28 mouse cellular contexts compared by ENCODE assay signal in the genomic region with DNA sequence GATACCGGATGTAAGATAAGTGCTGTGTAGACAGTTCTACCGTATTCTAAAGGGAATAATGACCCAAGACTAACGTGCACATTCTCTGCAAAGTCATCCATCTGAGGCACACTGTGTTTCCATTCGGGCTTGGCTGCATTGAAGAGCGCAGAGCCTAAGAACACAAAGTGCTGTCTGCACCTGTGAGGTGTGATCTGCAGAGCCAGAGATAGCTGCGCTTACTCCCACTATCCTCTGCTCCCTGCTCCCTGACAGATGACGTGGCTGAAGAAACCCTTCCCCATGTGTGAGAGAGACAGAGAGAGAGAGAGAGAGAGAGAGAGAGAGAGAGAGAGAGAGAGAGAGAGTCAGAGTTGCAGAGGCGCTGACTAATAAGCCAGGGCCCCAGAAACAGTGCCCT.
DNase-seq lines count a peak whose midpoint lies in the region; ATAC-seq and TF ChIP-seq lines count a peak whose summit lies in the region.
"Had no signal": no experiment of that assay in that cellular context is flagged by ENCODE, and none has a peak within 500 bp of the region (broad histone marks: within the 10 kb centered on the region; RNA-seq: fewer than 3 reads in every experiment).

No protein-coding gene starts in this region.

- ATAC-seq in heart, embryonic 16.5 days (replicated peaks; ENCODE audit: extremely low read depth, insufficient read depth, low FRiP score), result peak; percentile 90
- ATAC-seq in midbrain, embryonic 13.5 days, result no peak
- ATAC-seq: CD4-positive, CD25-positive, alpha-beta regulatory T cell, adult 4 months; forebrain, embryonic 15.5 days; hindbrain, postnatal 0 days; inflammation-experienced regulatory T-cells, adult 6 months; intestine, embryonic 16.5 days had no signal

- TF ChIP-seq POLR2A in heart, adult 2 months (IDR thresholded peaks at IDR 0.05; ENCODE audit: insufficient read depth, low read depth, low read length), result no peak

- peaks cover 3% of the 10 kb centered on the region for H3K4me1 ChIP-seq in heart, adult 2 months (ENCODE audit: control insufficient read depth, insufficient read depth, low read length)
- peaks cover 8% of the 10 kb centered on the region for H3K4me1 ChIP-seq in heart, embryonic 16.5 days (ENCODE audit: control insufficient read depth, insufficient read depth, low read length)
- H3K4me1 ChIP-seq in midbrain, embryonic 13.5 days (replicated peaks), result no peaks in the 10 kb centered on the region
- H3K4me1 ChIP-seq: embryonic facial prominence, embryonic 10.5 days; embryonic facial prominence, embryonic 13.5 days; forebrain, embryonic 12.5 days; forebrain, embryonic 15.5 days had no signal

- no peak overlapping the region for H3K9ac ChIP-seq in heart, adult 2 months (ENCODE audit: low read depth, low read length)
- no peak overlapping the region for H3K9ac ChIP-seq in heart, embryonic 16.5 days (ENCODE audit: low read length)
- H3K9ac ChIP-seq in midbrain, embryonic 13.5 days (replicated peaks), result no peak overlapping the region
- H3K9ac ChIP-seq: embryonic facial prominence, embryonic 13.5 days; forebrain, embryonic 12.5 days; forebrain, embryonic 15.5 days; hindbrain, embryonic 14.5 days had no signal

- 0 out of 2 replicates have a peak, but pooled peaks have one; percentile 64 for TF ChIP-seq EP300 in heart, adult 2 months (IDR thresholded peaks at IDR 0.05; ENCODE audit: insufficient read depth, low read depth, low read length)

- intact Hi-C loops in heart, adult 2 months (cut with DNase I), result no loop called here
- intact Hi-C loops in heart, postnatal 14 days (cut with DNase I), result no loop called here

- WGBS in heart, adult 2 months, result 69% methylated on average over 8 of the region's 8 CpGs
- 47% methylated on average over 8 of the region's 8 CpGs for WGBS in heart, embryonic 16.5 days
- 93% methylated on average over 8 of the region's 8 CpGs for WGBS in midbrain, embryonic 13.5 days

- H3K27ac ChIP-seq in heart, adult 2 months, result no peak overlapping the region; the same call in 1 of the 2 replicates
- H3K27ac ChIP-seq in heart, embryonic 16.5 days (ENCODE audit: low read length), result no peak overlapping the region
- no peak overlapping the region for H3K27ac ChIP-seq in midbrain, embryonic 13.5 days
- H3K27ac ChIP-seq: embryonic facial prominence, embryonic 10.5 days; embryonic facial prominence, embryonic 13.5 days; forebrain, embryonic 12.5 days; forebrain, embryonic 15.5 days; hindbrain, embryonic 14.5 days; hindbrain, postnatal 0 days had no signal

- no peaks in the 10 kb centered on the region for H3K79me2 ChIP-seq in heart, adult 2 months (replicated peaks; ENCODE audit: control insufficient read depth, insufficient read depth, low read length)

- no peaks in the 10 kb centered on the region for H3K27me3 ChIP-seq in heart, adult 2 months (ENCODE audit: control insufficient read depth, insufficient read depth, low read length)
- no peaks in the 10 kb centered on the region for H3K27me3 ChIP-seq in heart, embryonic 16.5 days (ENCODE audit: control insufficient read depth, insufficient read depth, low read length)
- H3K27me3 ChIP-seq in midbrain, embryonic 13.5 days, result no peaks in the 10 kb centered on the region
- H3K27me3 ChIP-seq: embryonic facial prominence, embryonic 13.5 days; forebrain, embryonic 12.5 days; forebrain, embryonic 15.5 days had no signal

- TF ChIP-seq CTCF in heart, adult 2 months (IDR thresholded peaks at IDR 0.05), result no peak

- no peaks in the 10 kb centered on the region for H3K36me3 ChIP-seq in heart, adult 2 months (ENCODE audit: control insufficient read depth, insufficient read depth, low read length)
- H3K36me3 ChIP-seq in heart, embryonic 16.5 days (ENCODE audit: control insufficient read depth, insufficient read depth), result no peaks in the 10 kb centered on the region
- H3K36me3 ChIP-seq in midbrain, embryonic 13.5 days, result no peaks in the 10 kb centered on the region
- H3K36me3 ChIP-seq: embryonic facial prominence, embryonic 10.5 days; embryonic facial prominence, embryonic 13.5 days; forebrain, embryonic 12.5 days; forebrain, embryonic 15.5 days had no signal

- no peak overlapping the region for H3K4me2 ChIP-seq in heart, embryonic 16.5 days (ENCODE audit: low read depth, low read length)
- H3K4me2 ChIP-seq in midbrain, embryonic 13.5 days (replicated peaks), result no peak overlapping the region
- H3K4me2 ChIP-seq: embryonic facial prominence, embryonic 13.5 days; forebrain, embryonic 12.5 days; forebrain, embryonic 15.5 days; hindbrain, embryonic 14.5 days had no signal

- DNase-seq in heart, adult 2 months, result no peak
- DNase-seq in heart, postnatal 14 days, result no peak
- DNase-seq in heart, adult 8-10 months (ENCODE audit: low spot score), result no peak
- DNase-seq in right cerebral cortex, adult 18-20 months, result peak; percentile 17
- no peak for DNase-seq in right cerebral cortex, postnatal 14 days
- DNase-seq: adrenal gland, adult 2 months; adrenal gland, postnatal 14 days; cerebellum, adult 11-12 months; cerebellum, adult 8-10 months; cerebellum, postnatal 10 days; cerebellum, postnatal 36 days; embryo, embryonic 11 days; gastrocnemius, adult 2 months; gastrocnemius, postnatal 14 days; heart, adult 11 months; kidney, adult 2 months had no signal

- peaks cover 3% of the 10 kb centered on the region; the same call in 1 of the 2 replicates for H3K9me3 ChIP-seq in heart, embryonic 16.5 days (replicated peaks; ENCODE audit: control insufficient read depth, low read length)
- H3K9me3 ChIP-seq in midbrain, embryonic 13.5 days, result no peaks in the 10 kb centered on the region
- H3K9me3 ChIP-seq: embryonic facial prominence, embryonic 10.5 days; embryonic facial prominence, embryonic 13.5 days; forebrain, embryonic 12.5 days; forebrain, embryonic 15.5 days had no signal

- no peak overlapping the region for H3K4me3 ChIP-seq in heart, adult 2 months
- H3K4me3 ChIP-seq in heart, embryonic 16.5 days (ENCODE audit: low read length), result no peak overlapping the region
- H3K4me3 ChIP-seq in midbrain, embryonic 13.5 days (replicated peaks), result no peak overlapping the region
- H3K4me3 ChIP-seq: embryonic facial prominence, embryonic 10.5 days; embryonic facial prominence, embryonic 13.5 days; erythroblast, embryonic 14.5 days; forebrain, embryonic 12.5 days; forebrain, embryonic 15.5 days; gastrocnemius, adult 2 months had no signal
